Mouse (Mus musculus): ENCODE data around the gene Sun2. TPM values are rescaled to one million over a fixed set of nuclear protein-coding genes. Genes with fewer than 3 reads are reported as not detected.

Gene Sun2
- polyA plus RNA-seq (2012; rRNA removed), result 42.7 and 45.2 TPM in 2 replicates

GRCm38 (mm10) chr15:79741921-79742705, at the start of gene Sun2:
TSS of gene Sun2 (minus strand) at chr15:79742536.
- TF ChIP-seq CTCF (IDR thresholded peaks at IDR 0.05; ENCODE audit: borderline replicate concordance, insufficient read depth, low read depth, low read length) (no peak), POLR2A (IDR thresholded peaks at IDR 0.05; ENCODE audit: borderline replicate concordance, insufficient read depth, low read length) (peak; percentile 62)
- WGBS, result 1% methylated on average over 93 of the region's 93 CpGs

GRCm38 (mm10) chr15:79791502-79791901, 49.2 kb upstream of the Sun2 start:
- no peak overlapping the region; the same call in 1 of the 2 replicates for H3K27ac ChIP-seq (ENCODE audit: insufficient read depth, low read length)
- peak in 1 of 2 experiments; percentile 32 for DNase-seq
- no peak overlapping the region for H3K4me3 ChIP-seq (replicated peaks; ENCODE audit: insufficient read depth, low read depth, low read length)
- TF ChIP-seq POLR2A (IDR thresholded peaks at IDR 0.05; ENCODE audit: borderline replicate concordance, insufficient read depth, low read length), result no peak
- TF ChIP-seq CTCF (IDR thresholded peaks at IDR 0.05; ENCODE audit: borderline replicate concordance, insufficient read depth, low read depth, low read length), result no peak
- H3K4me1 ChIP-seq (ENCODE audit: control insufficient read depth, insufficient read depth, low read length), result peaks cover 63% of the 10 kb centered on the region
- 35% methylated on average over 12 of the region's 12 CpGs for WGBS
- no peaks in the 10 kb centered on the region for H3K27me3 ChIP-seq (ENCODE audit: control insufficient read depth, insufficient read depth, low read length)

More at GRCm38 (mm10) chr15:79741921-79742705, at the start of gene Sun2:
- Histone ChIP-seq H3K4me3 (replicated peaks; ENCODE audit: insufficient read depth, low read depth, low read length) (peak within 1 kb of the TSS; percentile 97), H3K4me1 (ENCODE audit: control insufficient read depth, insufficient read depth, low read length) (peaks cover 26% of the 10 kb centered on the region), H3K27me3 (ENCODE audit: control insufficient read depth, insufficient read depth, low read length) (no peaks in the 10 kb centered on the region), H3K27ac (ENCODE audit: insufficient read depth, low read length) (peak within 1 kb of the TSS; percentile 81)
- DNase-seq, result peak; percentile 95 to 96

DNA sequence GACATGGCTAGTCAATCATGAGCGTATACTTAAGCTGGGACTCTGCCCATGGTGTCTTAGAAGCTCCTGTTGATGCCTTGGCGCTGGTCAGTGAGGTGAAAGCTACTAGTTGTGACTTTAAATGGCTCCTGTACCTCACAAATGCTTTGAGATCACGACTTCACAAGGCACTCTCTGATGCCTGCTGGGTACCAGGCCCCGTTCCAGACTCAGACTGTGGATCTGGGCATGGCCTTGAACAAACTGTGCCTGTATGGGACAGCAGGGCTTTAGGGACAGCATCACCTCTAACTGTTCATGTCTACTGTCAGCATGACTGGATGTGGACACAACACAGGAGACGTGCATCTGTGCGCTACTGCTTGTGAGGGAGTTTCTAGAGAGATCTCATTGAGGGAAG, 48.6 kb upstream of the Sun2 start:
- DNase-seq, result peak; percentile 79 to 87
- no peak for TF ChIP-seq CTCF (IDR thresholded peaks at IDR 0.05; ENCODE audit: borderline replicate concordance, insufficient read depth, low read depth, low read length)
- TF ChIP-seq POLR2A (IDR thresholded peaks at IDR 0.05; ENCODE audit: borderline replicate concordance, insufficient read depth, low read length), result no peak
- 30% methylated on average over 6 of the region's 6 CpGs for WGBS
- Histone ChIP-seq H3K4me1 (ENCODE audit: control insufficient read depth, insufficient read depth, low read length) (peaks cover 63% of the 10 kb centered on the region), H3K27me3 (ENCODE audit: control insufficient read depth, insufficient read depth, low read length) (no peaks in the 10 kb centered on the region), H3K4me3 (replicated peaks; ENCODE audit: insufficient read depth, low read depth, low read length) (no peak overlapping the region), H3K27ac (ENCODE audit: insufficient read depth, low read length) (no peak overlapping the region; the same call in 1 of the 2 replicates)

DNA sequence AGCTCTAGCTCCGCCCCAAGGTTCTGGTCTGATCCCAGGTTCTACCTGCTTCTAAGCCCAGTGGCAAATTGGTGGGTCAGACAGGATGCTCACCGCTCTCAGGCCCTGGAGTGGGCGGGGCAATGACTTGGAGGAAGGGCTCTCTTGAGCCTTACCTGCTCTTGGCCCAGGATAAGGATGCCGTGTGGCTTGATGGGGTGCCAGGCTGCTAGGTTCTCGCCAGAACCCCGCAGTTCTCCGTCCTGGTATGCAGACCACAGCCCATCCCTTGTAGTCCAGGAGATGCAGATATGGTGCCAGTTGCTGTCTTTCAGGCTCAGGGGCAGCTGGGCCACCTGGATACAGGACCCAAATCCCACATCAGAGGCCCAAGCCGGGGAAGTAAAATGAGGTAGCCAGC, 47.8 kb upstream of the Sun2 start:
- WGBS, result 33% methylated on average over 8 of the region's 8 CpGs
- Histone ChIP-seq H3K27me3 (ENCODE audit: control insufficient read depth, insufficient read depth, low read length) (no peaks in the 10 kb centered on the region), H3K4me1 (ENCODE audit: control insufficient read depth, insufficient read depth, low read length) (peaks cover 60% of the 10 kb centered on the region), H3K4me3 (replicated peaks; ENCODE audit: insufficient read depth, low read depth, low read length) (no peak overlapping the region), H3K27ac (ENCODE audit: insufficient read depth, low read length) (no peak overlapping the region)
- TF ChIP-seq CTCF (IDR thresholded peaks at IDR 0.05; ENCODE audit: borderline replicate concordance, insufficient read depth, low read depth, low read length), result no peak
- TF ChIP-seq POLR2A (IDR thresholded peaks at IDR 0.05; ENCODE audit: borderline replicate concordance, insufficient read depth, low read length), result no peak
- DNase-seq, result peak; percentile 56 to 63

- 48% methylated on average over 8 of the region's 8 CpGs for WGBS
- no peak for DNase-seq
- peaks cover 44% of the 10 kb centered on the region for H3K4me1 ChIP-seq (ENCODE audit: control insufficient read depth, insufficient read depth, low read length)
- TF ChIP-seq POLR2A (IDR thresholded peaks at IDR 0.05; ENCODE audit: borderline replicate concordance, insufficient read depth, low read length) (no peak), CTCF (IDR thresholded peaks at IDR 0.05; ENCODE audit: borderline replicate concordance, insufficient read depth, low read depth, low read length) (no peak)
- no peak overlapping the region for H3K4me3 ChIP-seq (replicated peaks; ENCODE audit: insufficient read depth, low read depth, low read length)
- no peaks in the 10 kb centered on the region for H3K27me3 ChIP-seq (ENCODE audit: control insufficient read depth, insufficient read depth, low read length)
- H3K27ac ChIP-seq (ENCODE audit: insufficient read depth, low read length), result no peak overlapping the region
Measured at GRCm38 (mm10) chr15:79787815-79788214, 45.5 kb upstream of the Sun2 start.

DNA sequence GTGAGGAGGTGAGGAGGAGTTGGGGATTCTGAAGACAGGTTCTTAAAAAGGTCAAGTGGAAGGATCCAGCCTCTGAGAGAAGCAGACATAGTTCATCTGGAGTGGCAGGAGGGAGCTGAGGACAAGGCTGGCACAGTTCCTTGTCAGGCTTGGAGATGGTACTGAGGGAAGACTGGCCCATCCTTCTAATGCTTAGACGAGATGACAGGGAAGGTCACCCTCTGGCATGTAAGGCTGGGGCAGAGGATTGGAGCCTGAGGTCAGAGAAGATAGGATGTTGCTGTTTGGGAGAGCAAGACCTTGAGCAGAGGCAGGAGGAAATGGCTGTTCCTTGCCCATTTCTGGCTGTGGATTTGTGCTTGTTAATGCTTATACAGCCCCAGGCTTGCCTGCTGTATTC, 42.7 kb upstream of the Sun2 start:
- no peak overlapping the region for H3K27ac ChIP-seq (ENCODE audit: insufficient read depth, low read length)
- TF ChIP-seq POLR2A (IDR thresholded peaks at IDR 0.05; ENCODE audit: borderline replicate concordance, insufficient read depth, low read length), result no peak
- no peak for TF ChIP-seq CTCF (IDR thresholded peaks at IDR 0.05; ENCODE audit: borderline replicate concordance, insufficient read depth, low read depth, low read length)
- H3K27me3 ChIP-seq (ENCODE audit: control insufficient read depth, insufficient read depth, low read length), result no peaks in the 10 kb centered on the region
- H3K4me1 ChIP-seq (ENCODE audit: control insufficient read depth, insufficient read depth, low read length), result peaks cover 22% of the 10 kb centered on the region
- no peak overlapping the region for H3K4me3 ChIP-seq (replicated peaks; ENCODE audit: insufficient read depth, low read depth, low read length)
- 5% methylated on average over 1 of the region's 1 CpGs for WGBS
- peak in 1 of 2 experiments; percentile 37 for DNase-seq

GRCm38 (mm10) chr15:79777749-79778148, 35.4 kb upstream of the Sun2 start, which contains the start of gene Dnal4:
TSS of gene Dnal4 (minus strand) at chr15:79777849.
- Histone ChIP-seq H3K4me3 (replicated peaks; ENCODE audit: insufficient read depth, low read depth, low read length) (no peak within 1 kb of the TSS), H3K27me3 (ENCODE audit: control insufficient read depth, insufficient read depth, low read length) (no peaks in the 10 kb centered on the region), H3K27ac (ENCODE audit: insufficient read depth, low read length) (no peak within 1 kb of the TSS), H3K4me1 (ENCODE audit: control insufficient read depth, insufficient read depth, low read length) (peaks cover 9% of the 10 kb centered on the region; the same call in 1 of the 2 replicates)
- no peak for DNase-seq
- no peak for TF ChIP-seq POLR2A (IDR thresholded peaks at IDR 0.05; ENCODE audit: borderline replicate concordance, insufficient read depth, low read length)
- TF ChIP-seq CTCF (IDR thresholded peaks at IDR 0.05; ENCODE audit: borderline replicate concordance, insufficient read depth, low read depth, low read length), result no peak

- 71% methylated on average over 7 of the region's 7 CpGs for WGBS
- H3K4me3 ChIP-seq (replicated peaks; ENCODE audit: insufficient read depth, low read depth, low read length), result no peak overlapping the region
- no peak for DNase-seq
Measured at GRCm38 (mm10) chr15:79775662-79776061, 33.3 kb upstream of the Sun2 start.

More at GRCm38 (mm10) chr15:79775662-79776061, 33.3 kb upstream of the Sun2 start:
- Histone ChIP-seq H3K27me3 (ENCODE audit: control insufficient read depth, insufficient read depth, low read length) (no peaks in the 10 kb centered on the region), H3K4me1 (ENCODE audit: control insufficient read depth, insufficient read depth, low read length) (peaks cover 12% of the 10 kb centered on the region), H3K27ac (ENCODE audit: insufficient read depth, low read length) (no peak overlapping the region)
- TF ChIP-seq CTCF (IDR thresholded peaks at IDR 0.05; ENCODE audit: borderline replicate concordance, insufficient read depth, low read depth, low read length), result no peak
- TF ChIP-seq POLR2A (IDR thresholded peaks at IDR 0.05; ENCODE audit: borderline replicate concordance, insufficient read depth, low read length), result no peak
